Mouse (Mus musculus): Measurements from ENCODE around the gene Tspan4. TPM values are rescaled to one million over a fixed set of nuclear protein-coding genes. Genes with fewer than 3 reads are reported as not detected.

Gene Tspan4
- total and polyA plus RNA-seq, 2 experiments from 2014 or later = 54.9 to 79.6 TPM

- H3K4me3 ChIP-seq (ENCODE audit: low read depth, low read length) = no peak overlapping the region
- no peaks in the 10 kb centered on the region for H3K9me3 ChIP-seq (ENCODE audit: low read length)
- WGBS = 83% methylated on average over 1 of the region's 1 CpGs
- H3K4me2 ChIP-seq (ENCODE audit: low read depth) = no peak overlapping the region
- no peak for TF ChIP-seq CTCF (IDR thresholded peaks at IDR 0.05; ENCODE audit: low read depth)
- no peak for ATAC-seq
- no peak overlapping the region for H3K27ac ChIP-seq (ENCODE audit: low read depth, low read length)
- H3K9ac ChIP-seq = no peak overlapping the region
- no peak for DNase-seq
- peaks cover 35% of the 10 kb centered on the region for H3K36me3 ChIP-seq (ENCODE audit: insufficient read depth)
- H3K27me3 ChIP-seq (ENCODE audit: insufficient read depth, low read length) = no peaks in the 10 kb centered on the region
- no peaks in the 10 kb centered on the region for H3K4me1 ChIP-seq (ENCODE audit: insufficient read depth)
These were observed 44.8 kb downstream of the Tspan4 start for GRCm38 (mm10) chr7:141519795-141520194.

- ATAC-seq (no peak), DNase-seq (no peak)
- Histone ChIP-seq H3K27ac (ENCODE audit: low read depth, low read length) (no peak overlapping the region), H3K9me3 (ENCODE audit: low read length) (no peaks in the 10 kb centered on the region), H3K27me3 (ENCODE audit: insufficient read depth, low read length) (no peaks in the 10 kb centered on the region), H3K4me1 (ENCODE audit: insufficient read depth) (no peaks in the 10 kb centered on the region), H3K36me3 (ENCODE audit: insufficient read depth) (peaks cover 30% of the 10 kb centered on the region), H3K4me2 (ENCODE audit: low read depth) (no peak overlapping the region), H3K4me3 (ENCODE audit: low read depth, low read length) (no peak overlapping the region), H3K9ac (no peak overlapping the region)
- TF ChIP-seq CTCF (IDR thresholded peaks at IDR 0.05; ENCODE audit: low read depth) = no peak
- 53% methylated on average over 4 of the region's 4 CpGs for WGBS
These were observed 48.0 kb downstream of the Tspan4 start for GRCm38 (mm10) chr7:141523007-141523406.

GRCm38 (mm10) chr7:141524271-141524670 lies 49.2 kb downstream of the Tspan4 start:
- Histone ChIP-seq H3K4me2 (ENCODE audit: low read depth) (no peak overlapping the region), H3K9ac (no peak overlapping the region), H3K4me3 (ENCODE audit: low read depth, low read length) (no peak overlapping the region), H3K4me1 (ENCODE audit: insufficient read depth) (no peaks in the 10 kb centered on the region), H3K27me3 (ENCODE audit: insufficient read depth, low read length) (no peaks in the 10 kb centered on the region), H3K27ac (ENCODE audit: low read depth, low read length) (no peak overlapping the region), H3K36me3 (ENCODE audit: insufficient read depth) (peaks cover 38% of the 10 kb centered on the region), H3K9me3 (ENCODE audit: low read length) (no peaks in the 10 kb centered on the region)
- no peak for TF ChIP-seq CTCF (IDR thresholded peaks at IDR 0.05; ENCODE audit: low read depth)
- ATAC-seq (no peak), DNase-seq (no peak)
- 95% methylated on average over 4 of the region's 4 CpGs for WGBS

- Histone ChIP-seq H3K4me2 (ENCODE audit: low read depth) (no peak overlapping the region), H3K4me3 (ENCODE audit: low read depth, low read length) (no peak overlapping the region), H3K27me3 (ENCODE audit: insufficient read depth, low read length) (no peaks in the 10 kb centered on the region), H3K27ac (ENCODE audit: low read depth, low read length) (peak overlapping the region; percentile 54), H3K36me3 (ENCODE audit: insufficient read depth) (peaks cover 37% of the 10 kb centered on the region), H3K4me1 (ENCODE audit: insufficient read depth) (no peaks in the 10 kb centered on the region), H3K9me3 (ENCODE audit: low read length) (no peaks in the 10 kb centered on the region), H3K9ac (no peak overlapping the region)
- 48% methylated on average over 6 of the region's 6 CpGs for WGBS
- TF ChIP-seq CTCF (IDR thresholded peaks at IDR 0.05; ENCODE audit: low read depth) = peak; percentile 95
- DNase-seq (peak; percentile 88), ATAC-seq (peak; percentile 99)
These were observed 49.9 kb downstream of the Tspan4 start for GRCm38 (mm10) chr7:141524760-141525579.

- no peaks in the 10 kb centered on the region for H3K27me3 ChIP-seq (ENCODE audit: insufficient read depth, low read length)
- H3K4me1 ChIP-seq (ENCODE audit: insufficient read depth) = no peaks in the 10 kb centered on the region
- peak overlapping the region; percentile 54 for H3K27ac ChIP-seq (ENCODE audit: low read depth, low read length)
- no peak overlapping the region for H3K4me2 ChIP-seq (ENCODE audit: low read depth)
- no peak for TF ChIP-seq CTCF (IDR thresholded peaks at IDR 0.05; ENCODE audit: low read depth)
- ATAC-seq (peak; percentile 67), DNase-seq (no peak)
- 84% methylated on average over 4 of the region's 4 CpGs for WGBS
- no peak overlapping the region for H3K9ac ChIP-seq
- peaks cover 35% of the 10 kb centered on the region for H3K36me3 ChIP-seq (ENCODE audit: insufficient read depth)
- H3K9me3 ChIP-seq (ENCODE audit: low read length) = no peaks in the 10 kb centered on the region
- no peak overlapping the region for H3K4me3 ChIP-seq (ENCODE audit: low read depth, low read length)
These were observed 50.5 kb downstream of the Tspan4 start for GRCm38 (mm10) chr7:141525580-141525925.

- no peak for ATAC-seq
- Histone ChIP-seq H3K27me3 (ENCODE audit: insufficient read depth, low read length) (no peaks in the 10 kb centered on the region), H3K27ac (ENCODE audit: low read depth, low read length) (no peak overlapping the region), H3K9ac (no peak overlapping the region), H3K4me3 (ENCODE audit: low read depth, low read length) (no peak overlapping the region), H3K4me1 (ENCODE audit: insufficient read depth) (peaks cover 11% of the 10 kb centered on the region; the same call in 1 of the 2 replicates), H3K4me2 (ENCODE audit: low read depth) (no peak overlapping the region), H3K9me3 (ENCODE audit: low read length) (no peaks in the 10 kb centered on the region), H3K36me3 (ENCODE audit: insufficient read depth) (peaks cover 4% of the 10 kb centered on the region; the same call in 1 of the 2 replicates)
- whole genome bisulfite sequencing = 69% methylated on average over 1 of the region's 1 CpGs
- DNase-seq = no peak
- no peak for TF ChIP-seq CTCF (IDR thresholded peaks at IDR 0.05; ENCODE audit: low read depth)
These were observed 60.5 kb downstream of the Tspan4 start for GRCm38 (mm10) chr7:141535570-141535969.

GRCm38 (mm10) chr7:141538852-141539555 lies 64.0 kb downstream of the Tspan4 start:
- Histone ChIP-seq H3K36me3 (ENCODE audit: insufficient read depth) (no peaks in the 10 kb centered on the region), H3K9ac (peak overlapping the region; percentile 76), H3K4me3 (ENCODE audit: low read depth, low read length) (peak overlapping the region; percentile 70), H3K27ac (ENCODE audit: low read depth, low read length) (peak overlapping the region; percentile 79), H3K4me1 (ENCODE audit: insufficient read depth) (peaks cover 11% of the 10 kb centered on the region; the same call in 1 of the 2 replicates), H3K27me3 (ENCODE audit: insufficient read depth, low read length) (no peaks in the 10 kb centered on the region), H3K9me3 (ENCODE audit: low read length) (no peaks in the 10 kb centered on the region), H3K4me2 (ENCODE audit: low read depth) (peak overlapping the region; percentile 63)
- WGBS = 17% methylated on average over 18 of the region's 18 CpGs
- no peak for DNase-seq
- TF ChIP-seq CTCF (IDR thresholded peaks at IDR 0.05; ENCODE audit: low read depth) = no peak
- peak; percentile 28 for ATAC-seq

Measured in forebrain, postnatal 0 days (tissue).